Comparison of ENCODE assay signal across 8 mouse cellular contexts in genomic region chr5:33534345-33534744, GRCm38 (mm10).
DNase-seq lines count a peak whose midpoint lies in the region; ATAC-seq lines count a peak whose summit lies in the region.
"Had no signal": no experiment of that assay in that cellular context is flagged by ENCODE, and none has a peak within 500 bp of the region (broad histone marks: within the 10 kb centered on the region; RNA-seq: fewer than 3 reads in every experiment).

No protein-coding gene starts in this region.

- peak overlapping the region; percentile 33; the same call in 1 of the 2 replicates for H3K4me2 ChIP-seq in liver, embryonic 12.5 days
- H3K4me2 ChIP-seq in embryonic facial prominence, embryonic 14.5 days (ENCODE audit: low read depth, low read length): peak overlapping the region; percentile 28; the same call in 1 of the 2 replicates

- H3K4me1 ChIP-seq in liver, embryonic 12.5 days: peaks cover 8% of the 10 kb centered on the region
- no peaks in the 10 kb centered on the region for H3K4me1 ChIP-seq in embryonic facial prominence, embryonic 14.5 days (ENCODE audit: control insufficient read depth, insufficient read depth, low read length)

- DNase-seq in liver: no peak
- no peak for DNase-seq in embryonic facial prominence, embryonic 14.5 days (ENCODE audit: low spot score)
- DNase-seq in layer of hippocampus, adult 9-11 months: peak; percentile 5
- DNase-seq in splenic B cell, adult 2 months (ENCODE audit: low read depth, low spot score): peak; percentile 48
- DNase-seq in spleen, adult 18-20 months: no peak
- DNase-seq: liver, embryonic 13.5 days had no signal

- H3K9ac ChIP-seq in liver, embryonic 12.5 days: no peak overlapping the region
- H3K9ac ChIP-seq in embryonic facial prominence, embryonic 14.5 days (ENCODE audit: low read depth, low read length): 0 out of 2 replicates have a peak overlapping the region, but pooled peaks have one; percentile 25
- H3K9ac ChIP-seq: liver, embryonic 13.5 days had no signal

- no peak for ATAC-seq in liver, embryonic 12.5 days
- no peak for ATAC-seq in embryonic facial prominence, embryonic 14.5 days (ENCODE audit: low read depth)
- ATAC-seq in monocyte, adult 5-6 weeks (replicated peaks; ENCODE audit: insufficient number of reproducible peaks, low FRiP score, low TSS enrichment, poor library complexity, severe bottlenecking): no peak

- H3K9me3 ChIP-seq in liver, embryonic 12.5 days (replicated peaks): no peaks in the 10 kb centered on the region
- H3K9me3 ChIP-seq in embryonic facial prominence, embryonic 14.5 days (ENCODE audit: control insufficient read depth, low read length): no peaks in the 10 kb centered on the region
- H3K9me3 ChIP-seq: liver, embryonic 13.5 days had no signal

- no peak overlapping the region for H3K4me3 ChIP-seq in liver, embryonic 12.5 days
- H3K4me3 ChIP-seq in embryonic facial prominence, embryonic 14.5 days (ENCODE audit: low read depth, low read length): 0 out of 2 replicates have a peak overlapping the region, but pooled peaks have one; percentile 1
- H3K4me3 ChIP-seq: liver, embryonic 13.5 days had no signal

- 8% methylated on average over 13 of the region's 13 CpGs for WGBS in liver, embryonic 12.5 days (ENCODE audit: insufficient replicate concordance)
- WGBS in embryonic facial prominence, embryonic 14.5 days: 5% methylated on average over 13 of the region's 13 CpGs

- H3K27ac ChIP-seq in liver, embryonic 12.5 days: no peak overlapping the region
- no peak overlapping the region for H3K27ac ChIP-seq in embryonic facial prominence, embryonic 14.5 days (replicated peaks; ENCODE audit: low read depth, low read length)
- H3K27ac ChIP-seq: liver, embryonic 13.5 days had no signal

- H3K27me3 ChIP-seq in liver, embryonic 12.5 days (replicated peaks): peaks cover 89% of the 10 kb centered on the region
- H3K27me3 ChIP-seq in embryonic facial prominence, embryonic 14.5 days (replicated peaks; ENCODE audit: control insufficient read depth, insufficient read depth, low read length): peaks cover 75% of the 10 kb centered on the region
- H3K27me3 ChIP-seq in splenic B cell, adult 2 months (ENCODE audit: control insufficient read depth, insufficient read depth, low read length, poor library complexity, severe bottlenecking): no peaks in the 10 kb centered on the region

- no peaks in the 10 kb centered on the region for H3K36me3 ChIP-seq in liver, embryonic 12.5 days
- H3K36me3 ChIP-seq in embryonic facial prominence, embryonic 14.5 days (ENCODE audit: control insufficient read depth, insufficient read depth, low read length): no peaks in the 10 kb centered on the region
- no peaks in the 10 kb centered on the region for H3K36me3 ChIP-seq in splenic B cell, adult 2 months (ENCODE audit: control insufficient read depth, insufficient read depth, low read length, poor library complexity, severe bottlenecking)
- H3K36me3 ChIP-seq: liver, embryonic 13.5 days had no signal

Comparison
In these comparisons a context has a peak if more than half of its experiments do, and no peak if none do; other contexts are left out.
1. DNase-seq: peak in layer of hippocampus, adult 9-11 months (single experiment) and splenic B cell, adult 2 months (single experiment); none in liver (single experiment), embryonic facial prominence, embryonic 14.5 days (single experiment) and spleen, adult 18-20 months (0 of 2).